Mouse (Mus musculus): ENCODE measurements around the gene Rnase13.

GRCm38 (mm10) chr14:51871741-51872140 is 50.8 kb downstream of the Rnase13 start:
- TF ChIP-seq CTCF (IDR thresholded peaks at IDR 0.05; ENCODE audit: control insufficient read depth, insufficient read depth, insufficient read length) (no peak), MYOD1 (IDR thresholded peaks at IDR 0.05; ENCODE audit: control insufficient read depth, insufficient read length, low read depth) (no peak), MAX (IDR thresholded peaks at IDR 0.05) (no peak)

Measured in C2C12 (cell line).